Mouse (Mus musculus) gastrocnemius, adult 8-10 months (tissue): ENCODE data around the gene Gm10985. TPM values are rescaled to one million over a fixed set of nuclear protein-coding genes. Genes with fewer than 3 reads are reported as not detected.

Experiments
- DNase-seq, 2 experiments: peaks; one replicate each; pipeline ENCODE4 v3.0.0; 2022; ENCODE audit warnings: low spot score in 2 of 2
- total RNA-seq, 4 experiments: library from RNA; stranded (reverse); gene quantifications; 2 replicates each; pipeline ENCODE4 v1.2.4; 2022

Gm10985 gene
- not detected for total RNA-seq

- no peak for DNase-seq
These were observed at the start of gene Gm10985 for GRCm38 (mm10) chr3:53844786-53845185. TSS of gene Gm10985 (plus strand) at chr3:53845086.

- DNase-seq, result no peak
These were observed 48.0 kb upstream of the Gm10985 start for GRCm38 (mm10) chr3:53796933-53797332.

GRCm38 (mm10) chr3:53799671-53800070, 45.2 kb upstream of the Gm10985 start:
- DNase-seq, result no peak

- no peak for DNase-seq
These were observed 31.4 kb upstream of the Gm10985 start for GRCm38 (mm10) chr3:53813421-53813977.

GRCm38 (mm10) chr3:53834238-53834637, 10.6 kb upstream of the Gm10985 start:
- no peak for DNase-seq

- no peak for DNase-seq
These were observed 1.5 kb downstream of the Gm10985 start for GRCm38 (mm10) chr3:53846206-53846928.

GRCm38 (mm10) chr3:53847726-53848125, 2.8 kb downstream of the Gm10985 start:
- DNase-seq, result no peak

GRCm38 (mm10) chr3:53848262-53848661, 3.4 kb downstream of the Gm10985 start:
- DNase-seq, result no peak

- no peak for DNase-seq
These were observed 9.4 kb downstream of the Gm10985 start for GRCm38 (mm10) chr3:53854261-53854660.

- no peak for DNase-seq
These were observed 9.9 kb downstream of the Gm10985 start for GRCm38 (mm10) chr3:53854831-53855230.

GRCm38 (mm10) chr3:53863383-53864220, 18.7 kb downstream of the Gm10985 start, which contains the start of gene Ufm1:
TSS of gene Ufm1 (minus strand) at chr3:53863830.
- DNase-seq, result peak; percentile 90 to 94

- no peak for DNase-seq
These were observed 23.3 kb downstream of the Gm10985 start for GRCm38 (mm10) chr3:53868212-53868611.

GRCm38 (mm10) chr3:53869263-53869662, 24.4 kb downstream of the Gm10985 start:
- DNase-seq, result no peak

GRCm38 (mm10) chr3:53870482-53870881, 25.6 kb downstream of the Gm10985 start:
- DNase-seq, result no peak

- no peak for DNase-seq
These were observed 26.7 kb downstream of the Gm10985 start for GRCm38 (mm10) chr3:53871596-53871995.

GRCm38 (mm10) chr3:53890619-53891540, 46.0 kb downstream of the Gm10985 start:
- DNase-seq, result no peak

Other genes with a start within 250 kb of the Gm10985 start
- 1 to 10 TPM in 2 of 4 experiments, under 1 TPM in 2; 0.80 to 1.9 (median 1.1) TPM for gene Frem2, start 187.7 kb upstream of the Gm10985 start, total RNA-seq
- gene Ufm1, start 18.7 kb downstream of the Gm10985 start, total RNA-seq, result 10 to 100 TPM; 36.2 to 47.3 (median 41.5) TPM